Mouse (Mus musculus): ENCODE measurements around the gene 2810004N23Rik. TPM values are rescaled to one million over a fixed set of nuclear protein-coding genes. Genes with fewer than 3 reads are reported as not detected.

2810004N23Rik gene
- polyA plus RNA-seq, 1 experiment from 2014 or later, result 61.1 TPM

DNA sequence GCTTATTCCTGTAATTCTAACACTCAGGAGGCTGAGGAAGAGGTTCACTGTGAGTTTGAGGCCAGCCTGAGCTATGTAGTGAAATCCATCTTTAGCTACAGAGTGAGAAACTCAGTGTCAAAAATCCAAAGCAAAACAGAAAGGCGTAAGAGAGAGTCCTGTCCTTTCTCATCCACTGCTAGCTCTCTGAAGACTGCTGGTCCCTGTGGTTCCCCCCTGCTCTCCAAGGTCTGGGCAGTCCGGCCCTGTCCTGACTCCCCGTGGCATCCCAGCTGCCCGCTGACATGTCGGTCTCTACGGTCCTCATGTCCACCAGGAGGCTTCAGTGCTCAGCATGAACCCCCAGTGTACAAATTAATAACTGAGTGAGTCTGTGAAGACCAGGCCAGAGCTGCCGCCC is 26.6 kb downstream of the 2810004N23Rik start:
- H3K4me2 ChIP-seq, result no peak overlapping the region
- H3K9ac ChIP-seq (replicated peaks), result no peak overlapping the region
- no peaks in the 10 kb centered on the region; the same call in 1 of the 2 replicates for H3K27me3 ChIP-seq
- peaks cover 14% of the 10 kb centered on the region; the same call in 1 of the 2 replicates for H3K4me1 ChIP-seq (replicated peaks)
- H3K4me3 ChIP-seq (replicated peaks), result no peak overlapping the region
- H3K36me3 ChIP-seq, result peaks cover 36% of the 10 kb centered on the region
- no peak overlapping the region for H3K27ac ChIP-seq
- WGBS, result 79% methylated on average over 7 of the region's 7 CpGs
- no peaks in the 10 kb centered on the region for H3K9me3 ChIP-seq
- no peak for ATAC-seq (ENCODE audit: insufficient number of reproducible peaks, insufficient read depth, low FRiP score, low TSS enrichment, low read depth)

DNA sequence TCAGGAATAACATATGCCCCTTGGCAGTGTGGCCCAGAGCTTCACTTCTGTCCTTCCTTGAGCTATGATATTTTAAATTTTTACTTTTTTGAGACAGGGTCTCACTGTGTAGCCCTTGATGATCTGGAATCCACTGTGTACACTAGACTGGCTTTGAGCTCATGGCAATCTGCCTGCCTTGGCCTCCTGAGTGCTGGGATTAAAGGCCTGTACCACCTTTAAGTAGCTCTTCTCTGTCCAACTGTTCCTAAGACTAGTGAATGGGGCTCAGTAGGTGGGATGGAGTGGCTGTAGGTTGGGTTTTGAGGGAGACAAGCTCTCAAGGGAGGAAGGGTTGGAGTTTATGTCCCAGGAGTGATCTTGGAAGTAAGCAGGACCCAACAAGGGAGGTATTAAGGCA is 27.1 kb downstream of the 2810004N23Rik start:
- Histone ChIP-seq H3K36me3 (peaks cover 32% of the 10 kb centered on the region), H3K9ac (replicated peaks) (no peak overlapping the region), H3K9me3 (no peaks in the 10 kb centered on the region), H3K4me3 (replicated peaks) (no peak overlapping the region), H3K4me2 (no peak overlapping the region), H3K27me3 (no peaks in the 10 kb centered on the region; the same call in 1 of the 2 replicates), H3K4me1 (replicated peaks) (peaks cover 14% of the 10 kb centered on the region; the same call in 1 of the 2 replicates), H3K27ac (no peak overlapping the region)
- no peak for ATAC-seq (ENCODE audit: insufficient number of reproducible peaks, insufficient read depth, low FRiP score, low TSS enrichment, low read depth)

DNA sequence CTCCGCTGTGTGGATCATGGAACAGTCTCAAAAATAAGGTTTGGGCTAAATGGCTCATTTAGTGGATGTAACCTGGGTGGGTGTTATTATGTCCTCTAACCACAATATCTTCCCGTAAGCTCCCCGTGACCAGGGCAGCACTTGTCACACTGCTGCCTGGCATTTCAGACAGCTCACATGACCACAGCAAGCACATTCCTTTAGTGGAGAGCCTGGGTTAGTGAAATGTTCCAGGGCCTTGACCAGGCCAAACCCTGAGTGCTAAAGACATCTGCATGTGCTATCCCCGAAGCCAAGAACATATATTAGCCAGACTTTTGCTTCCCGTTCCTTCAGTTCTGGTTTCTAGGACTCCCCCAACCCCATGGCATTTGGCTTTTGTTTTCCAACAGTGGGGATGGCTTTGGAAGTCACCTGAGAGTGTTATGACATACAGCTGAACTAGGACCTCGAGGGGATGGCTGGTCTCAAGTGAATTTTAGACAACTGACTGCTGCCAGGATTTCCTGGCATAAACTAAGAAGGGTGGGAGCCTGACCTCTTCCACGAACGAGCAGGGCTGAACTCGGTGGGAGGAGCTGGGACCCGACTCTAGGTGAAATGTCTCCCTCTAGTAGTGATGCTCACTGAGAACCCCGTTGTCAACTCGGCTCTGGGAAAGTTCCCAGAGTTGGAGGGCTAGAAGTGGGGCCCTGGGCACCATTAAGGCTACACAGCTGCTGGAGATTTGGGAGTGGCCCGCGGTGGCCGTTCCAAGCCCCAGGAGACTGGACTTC is 29.3 kb downstream of the 2810004N23Rik start:
- Histone ChIP-seq H3K4me3 (replicated peaks) (0 out of 2 replicates have a peak overlapping the region, but pooled peaks have one; percentile 15), H3K4me1 (replicated peaks) (peaks cover 14% of the 10 kb centered on the region; the same call in 1 of the 2 replicates), H3K9me3 (no peaks in the 10 kb centered on the region), H3K36me3 (peaks cover 10% of the 10 kb centered on the region), H3K4me2 (peak overlapping the region; percentile 37), H3K9ac (replicated peaks) (no peak overlapping the region), H3K27ac (no peak overlapping the region), H3K27me3 (no peaks in the 10 kb centered on the region; the same call in 1 of the 2 replicates)
- ATAC-seq (ENCODE audit: insufficient number of reproducible peaks, insufficient read depth, low FRiP score, low TSS enrichment, low read depth), result no peak
- 38% methylated on average over 15 of the region's 15 CpGs for WGBS

- no peak overlapping the region for H3K4me2 ChIP-seq
- H3K36me3 ChIP-seq, result no peaks in the 10 kb centered on the region
- peaks cover 11% of the 10 kb centered on the region for H3K27me3 ChIP-seq
- no peak overlapping the region for H3K4me3 ChIP-seq (replicated peaks)
- H3K27ac ChIP-seq, result no peak overlapping the region
- H3K9ac ChIP-seq (replicated peaks), result no peak overlapping the region
- no peak for ATAC-seq (ENCODE audit: insufficient number of reproducible peaks, insufficient read depth, low FRiP score, low TSS enrichment, low read depth)
- no peaks in the 10 kb centered on the region for H3K9me3 ChIP-seq
- peaks cover 14% of the 10 kb centered on the region; the same call in 1 of the 2 replicates for H3K4me1 ChIP-seq (replicated peaks)
- 89% methylated on average over 6 of the region's 6 CpGs for WGBS
These were observed 31.0 kb downstream of the 2810004N23Rik start for GRCm38 (mm10) chr8:124831941-124832340.

DNA sequence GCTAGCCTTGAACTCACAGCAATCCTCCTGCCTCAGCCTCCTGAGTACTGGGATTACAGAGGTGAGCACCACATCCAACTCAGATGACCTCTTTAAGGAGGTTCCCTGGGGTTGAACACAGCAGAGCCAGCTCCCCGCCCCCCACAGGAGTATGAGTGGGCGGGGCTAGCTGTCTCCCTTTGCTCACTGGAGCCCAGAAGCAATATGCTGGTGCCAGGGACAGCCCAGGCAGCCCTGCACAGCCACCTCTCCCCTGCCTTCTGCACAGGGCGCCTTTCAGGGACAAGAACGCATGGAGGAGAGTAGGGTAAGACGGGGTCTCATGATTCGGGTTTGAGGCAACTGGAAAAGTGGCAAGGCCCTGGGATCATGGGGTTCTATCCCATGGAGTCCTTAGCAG is 31.4 kb downstream of the 2810004N23Rik start:
- 78% methylated on average over 6 of the region's 6 CpGs for WGBS
- H3K9ac ChIP-seq (replicated peaks), result no peak overlapping the region
- H3K27me3 ChIP-seq, result peaks cover 15% of the 10 kb centered on the region
- H3K36me3 ChIP-seq, result no peaks in the 10 kb centered on the region
- no peak overlapping the region for H3K27ac ChIP-seq
- peaks cover 14% of the 10 kb centered on the region; the same call in 1 of the 2 replicates for H3K4me1 ChIP-seq (replicated peaks)
- no peak overlapping the region for H3K4me2 ChIP-seq
- H3K9me3 ChIP-seq, result no peaks in the 10 kb centered on the region
- no peak for ATAC-seq (ENCODE audit: insufficient number of reproducible peaks, insufficient read depth, low FRiP score, low TSS enrichment, low read depth)
- H3K4me3 ChIP-seq (replicated peaks), result no peak overlapping the region

GRCm38 (mm10) chr8:124830050-124830449 is 32.9 kb downstream of the 2810004N23Rik start:
- Histone ChIP-seq H3K36me3 (no peaks in the 10 kb centered on the region), H3K4me1 (replicated peaks) (peaks cover 14% of the 10 kb centered on the region; the same call in 1 of the 2 replicates), H3K4me3 (replicated peaks) (no peak overlapping the region), H3K27me3 (peaks cover 22% of the 10 kb centered on the region), H3K4me2 (no peak overlapping the region), H3K9ac (replicated peaks) (no peak overlapping the region), H3K9me3 (no peaks in the 10 kb centered on the region), H3K27ac (no peak overlapping the region)
- no peak for ATAC-seq (ENCODE audit: insufficient number of reproducible peaks, insufficient read depth, low FRiP score, low TSS enrichment, low read depth)
- 79% methylated on average over 13 of the region's 13 CpGs for WGBS

GRCm38 (mm10) chr8:124828561-124829240 is 34.2 kb downstream of the 2810004N23Rik start:
- no peak overlapping the region for H3K4me3 ChIP-seq (replicated peaks)
- WGBS, result 80% methylated on average over 24 of the region's 24 CpGs
- H3K9me3 ChIP-seq, result no peaks in the 10 kb centered on the region
- no peaks in the 10 kb centered on the region for H3K36me3 ChIP-seq
- H3K27ac ChIP-seq, result no peak overlapping the region
- no peak overlapping the region for H3K4me2 ChIP-seq
- H3K9ac ChIP-seq (replicated peaks), result no peak overlapping the region
- peaks cover under 1% of the 10 kb centered on the region; the same call in 1 of the 2 replicates for H3K4me1 ChIP-seq (replicated peaks)
- no peak for ATAC-seq (ENCODE audit: insufficient number of reproducible peaks, insufficient read depth, low FRiP score, low TSS enrichment, low read depth)
- peaks cover 24% of the 10 kb centered on the region for H3K27me3 ChIP-seq

DNA sequence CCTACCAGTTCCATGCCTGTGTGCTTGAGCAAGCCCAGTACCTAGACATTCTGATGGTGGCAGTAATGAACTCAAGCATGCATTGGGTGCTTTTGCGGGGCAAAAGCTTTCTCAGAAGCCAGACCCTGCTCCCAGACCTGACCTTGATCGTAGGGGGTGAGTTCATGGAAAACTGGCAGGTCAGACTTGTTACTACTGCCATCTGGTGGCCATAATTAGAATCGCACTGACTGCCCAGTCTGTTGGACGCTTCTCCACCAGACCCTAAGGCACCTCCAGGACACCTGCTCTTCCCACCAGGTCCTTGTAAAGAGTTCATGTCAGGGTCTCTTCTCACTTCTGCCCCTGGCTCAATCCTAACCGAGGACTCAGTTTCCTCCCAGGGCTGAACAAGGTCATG is 35.5 kb downstream of the 2810004N23Rik start:
- Histone ChIP-seq H3K4me3 (replicated peaks) (no peak overlapping the region), H3K4me2 (no peak overlapping the region), H3K9ac (replicated peaks) (no peak overlapping the region), H3K36me3 (no peaks in the 10 kb centered on the region), H3K4me1 (replicated peaks) (no peaks in the 10 kb centered on the region), H3K27ac (no peak overlapping the region), H3K27me3 (peaks cover 24% of the 10 kb centered on the region), H3K9me3 (no peaks in the 10 kb centered on the region)
- ATAC-seq (ENCODE audit: insufficient number of reproducible peaks, insufficient read depth, low FRiP score, low TSS enrichment, low read depth), result no peak
- WGBS, result 4% methylated on average over 5 of the region's 5 CpGs

DNA sequence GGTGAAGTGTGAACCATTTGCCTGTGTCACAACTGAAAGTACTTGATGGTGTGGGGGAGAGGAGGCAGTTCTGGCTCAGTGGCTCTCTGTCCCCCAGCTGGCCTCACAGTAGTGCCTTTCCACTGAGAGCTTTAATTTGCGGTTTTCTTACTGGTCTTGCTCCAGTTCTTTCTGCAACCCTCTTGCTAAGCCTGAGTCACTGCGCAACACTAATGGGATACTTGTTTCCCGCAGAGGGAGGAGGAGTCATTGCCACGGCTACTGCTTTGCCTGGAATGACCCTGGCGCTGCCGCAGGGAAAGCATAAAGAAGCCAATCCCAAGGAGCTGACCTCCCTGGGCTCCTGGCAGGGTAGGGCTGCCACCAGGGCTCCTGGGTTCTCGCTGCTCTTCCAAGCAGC is 36.3 kb downstream of the 2810004N23Rik start:
- WGBS, result 26% methylated on average over 7 of the region's 7 CpGs
- Histone ChIP-seq H3K9ac (replicated peaks) (no peak overlapping the region), H3K4me1 (replicated peaks) (no peaks in the 10 kb centered on the region), H3K36me3 (no peaks in the 10 kb centered on the region), H3K4me2 (no peak overlapping the region), H3K4me3 (replicated peaks) (no peak overlapping the region), H3K27me3 (peaks cover 29% of the 10 kb centered on the region), H3K9me3 (no peaks in the 10 kb centered on the region), H3K27ac (no peak overlapping the region)
- no peak for ATAC-seq (ENCODE audit: insufficient number of reproducible peaks, insufficient read depth, low FRiP score, low TSS enrichment, low read depth)

- WGBS, result 78% methylated on average over 6 of the region's 6 CpGs
- H3K9ac ChIP-seq (replicated peaks), result no peak overlapping the region
- H3K4me2 ChIP-seq, result no peak overlapping the region
- no peak overlapping the region for H3K27ac ChIP-seq
- no peak for ATAC-seq (ENCODE audit: insufficient number of reproducible peaks, insufficient read depth, low FRiP score, low TSS enrichment, low read depth)
- no peaks in the 10 kb centered on the region for H3K36me3 ChIP-seq
- H3K9me3 ChIP-seq, result no peaks in the 10 kb centered on the region
- no peak overlapping the region for H3K4me3 ChIP-seq (replicated peaks)
- no peaks in the 10 kb centered on the region for H3K4me1 ChIP-seq (replicated peaks)
- H3K27me3 ChIP-seq, result peaks cover 46% of the 10 kb centered on the region
These were observed 39.4 kb downstream of the 2810004N23Rik start for GRCm38 (mm10) chr8:124823497-124823896.

DNA sequence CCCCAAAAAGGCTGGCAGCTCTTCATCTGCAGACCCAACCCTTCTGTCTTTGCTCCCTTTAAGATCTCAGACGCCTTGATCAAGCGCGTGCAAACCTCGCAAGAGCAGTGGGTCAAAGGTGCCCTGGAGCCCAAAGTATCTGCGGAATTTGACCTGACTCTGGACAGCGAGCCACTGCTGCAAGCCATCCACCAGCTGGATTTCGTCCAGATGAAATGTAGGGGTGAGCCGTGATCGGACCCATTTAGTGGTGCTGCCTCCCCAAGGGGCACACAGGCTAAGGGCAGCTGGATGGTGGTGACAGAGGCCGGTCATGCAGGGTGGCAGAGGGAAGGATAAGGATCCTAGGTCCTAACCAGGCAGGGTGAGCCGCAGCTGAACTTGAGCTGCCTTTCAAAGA is 42.8 kb downstream of the 2810004N23Rik start:
- Histone ChIP-seq H3K36me3 (no peaks in the 10 kb centered on the region), H3K4me3 (replicated peaks) (no peak overlapping the region), H3K9ac (replicated peaks) (no peak overlapping the region), H3K4me1 (replicated peaks) (no peaks in the 10 kb centered on the region), H3K4me2 (no peak overlapping the region), H3K27ac (no peak overlapping the region), H3K27me3 (peaks cover 25% of the 10 kb centered on the region), H3K9me3 (peaks cover 14% of the 10 kb centered on the region)
- ATAC-seq (ENCODE audit: insufficient number of reproducible peaks, insufficient read depth, low FRiP score, low TSS enrichment, low read depth), result no peak
- 59% methylated on average over 11 of the region's 11 CpGs for WGBS
